In genomic region chr15:86333176-86333575, GRCm38 (mm10) we compare ENCODE assay signal across 24 mouse cellular contexts.
A peak's percentile ranks its signal among the peaks of the same experiment; 100 is the strongest.
DNase-seq lines count a peak whose midpoint lies in the region; TF ChIP-seq lines count a peak whose summit lies in the region.
"Had no signal": no experiment of that assay in that cellular context is flagged by ENCODE, and none has a peak within 500 bp of the region (broad histone marks: within the 10 kb centered on the region; RNA-seq: fewer than 3 reads in every experiment).

No protein-coding gene starts in this region.

- H3K36me3 ChIP-seq in thymus, adult 2 months (ENCODE audit: control insufficient read depth, insufficient read depth, low read length), result no peaks in the 10 kb centered on the region
- H3K36me3 ChIP-seq: embryonic facial prominence, embryonic 10.5 days; embryonic facial prominence, embryonic 13.5 days; forebrain, embryonic 12.5 days; forebrain, embryonic 15.5 days had no signal

- H3K27me3 ChIP-seq in thymus, adult 2 months (ENCODE audit: control insufficient read depth, insufficient read depth, low read length), result no peaks in the 10 kb centered on the region
- H3K27me3 ChIP-seq: embryonic facial prominence, embryonic 13.5 days; forebrain, embryonic 12.5 days; forebrain, embryonic 15.5 days had no signal

- H3K4me1 ChIP-seq in thymus, adult 2 months (replicated peaks; ENCODE audit: control insufficient read depth, insufficient read depth, low read length), result peaks cover 71% of the 10 kb centered on the region
- H3K4me1 ChIP-seq: embryonic facial prominence, embryonic 13.5 days had no signal

- peak overlapping the region; percentile 100 for H3K27ac ChIP-seq in thymus, adult 2 months (ENCODE audit: control insufficient read depth, insufficient read depth, low read length)
- H3K27ac ChIP-seq: embryonic facial prominence, embryonic 10.5 days; embryonic facial prominence, embryonic 13.5 days; forebrain, embryonic 12.5 days; forebrain, embryonic 15.5 days; hindbrain, embryonic 14.5 days; hindbrain, postnatal 0 days had no signal

- peak; percentile 83 to 89 for DNase-seq in thymus, adult 18-20 months
- DNase-seq in thymus, adult 2 months, result peak; percentile 86
- peak; percentile 89 for DNase-seq in thymus, postnatal 14 days
- DNase-seq in thymus, postnatal 4 days, result peak; percentile 77
- DNase-seq in adrenal gland, postnatal 14 days, result no peak
- DNase-seq in spleen, postnatal 4 days (ENCODE audit: low spot score in 2 of 2), result no peak
- DNase-seq: adrenal gland, adult 2 months; adrenal gland, postnatal 25 days; cerebellum, adult 11-12 months; cerebellum, adult 8-10 months; cerebellum, postnatal 10 days; cerebellum, postnatal 36 days; embryo, embryonic 11 days; gastrocnemius, postnatal 10 days; heart, adult 11 months; heart, postnatal 10 days; heart, postnatal 4 days had no signal

- H3K4me3 ChIP-seq in thymus, adult 2 months (ENCODE audit: control insufficient read depth, insufficient read depth, low read length), result peak overlapping the region; percentile 12; the same call in 1 of the 2 replicates
- H3K4me3 ChIP-seq: embryonic facial prominence, embryonic 10.5 days; embryonic facial prominence, embryonic 13.5 days; erythroblast, embryonic 14.5 days; forebrain, embryonic 12.5 days; forebrain, embryonic 15.5 days had no signal

- 0 out of 2 replicates have a peak, but pooled peaks have one; percentile 13 for TF ChIP-seq CTCF in thymus, adult 2 months (IDR thresholded peaks at IDR 0.05; ENCODE audit: borderline replicate concordance, control insufficient read depth, extremely low read depth, insufficient read depth, low read length, poor library complexity)

- 10% methylated on average over 4 of the region's 4 CpGs for WGBS in thymus, adult 2 months

- TF ChIP-seq POLR2A in thymus, adult 2 months (IDR thresholded peaks at IDR 0.05; ENCODE audit: control insufficient read depth, extremely low read depth, insufficient read depth, low read length, poor library complexity), result 0 out of 2 replicates have a peak, but pooled peaks have one; percentile 13

Comparison
In these comparisons a context has a peak if more than half of its experiments do, and no peak if none do; other contexts are left out.
1. DNase-seq: peak in thymus, adult 18-20 months (2 of 2), thymus, adult 2 months (single experiment), thymus, postnatal 14 days (single experiment) and thymus, postnatal 4 days (single experiment); none in adrenal gland, postnatal 14 days (single experiment) and spleen, postnatal 4 days (0 of 2).